Mouse (Mus musculus) lung, embryonic 16.5 days (tissue): ENCODE measurements around the gene Spry1. TPM values are rescaled to one million over a fixed set of nuclear protein-coding genes. Genes with fewer than 3 reads are reported as not detected.
A peak's percentile ranks its signal among the peaks of the same experiment; 100 is the strongest.

Experiments used
- ATAC-seq: fragments of 200-750 bp; cut with Nextera tagmentation; 2 replicates; pipeline ENCODE4 v1.8.0; 2017; ENCODE audit warnings: low read depth, mild to moderate bottlenecking, moderate library complexity
- H3K27ac ChIP-seq: fragments of 300-500 bp; sonication (generic); 2 replicates; pipeline ENCODE4 v1.5.1; 2014; ENCODE audit warnings: mild to moderate bottlenecking, control low read depth, low read length
- H3K27me3 ChIP-seq: fragments of 300-500 bp; sonication (generic); 2 replicates; pipeline ENCODE4 v1.6.1; 2014; ENCODE audit warnings: low read depth, low read length, mixed read lengths; ENCODE audit not compliant: control insufficient read depth, insufficient read depth
- H3K36me3 ChIP-seq: fragments of 300-500 bp; sonication (generic); 2 replicates; pipeline ENCODE4 v1.6.1; 2014; ENCODE audit warnings: low read length; ENCODE audit not compliant: control insufficient read depth, insufficient read depth
- H3K4me1 ChIP-seq: fragments of 300-500 bp; sonication (generic); replicated peaks from 2 replicates; pipeline ENCODE4 v1.6.1; 2014; ENCODE audit warnings: low read length, mixed read lengths; ENCODE audit not compliant: control insufficient read depth, insufficient read depth
- H3K4me2 ChIP-seq: fragments of 300-500 bp; sonication (generic); 2 replicates; pipeline ENCODE4 v1.6.1; 2014; ENCODE audit warnings: low read depth, low read length, control low read depth
- H3K4me3 ChIP-seq: fragments of 300-500 bp; sonication (generic); 2 replicates; pipeline ENCODE4 v1.5.1; 2014; ENCODE audit warnings: mild to moderate bottlenecking, low read length, control low read depth
- H3K9ac ChIP-seq: fragments of 300-500 bp; sonication (generic); 2 replicates; pipeline ENCODE4 v1.6.1; 2014; ENCODE audit warnings: low read length, control low read depth
- H3K9me3 ChIP-seq: fragments of 300-500 bp; sonication (generic); 2 replicates; pipeline ENCODE4 v1.6.1; 2016; ENCODE audit warnings: low read length; ENCODE audit not compliant: control insufficient read depth
- WGBS: fragments of 180-500 bp; shearing (Covaris S2); extraction: QIAGEN DNeasy Blood & Tissue Kit; methylation state at CpG from one replicate; pipeline ENCODE4 v1.1.7; 2014; 5-methylcytosine and 5-hydroxymethylcytosine counted together
- polyA plus RNA-seq: library from polyadenylated mRNA; unstranded; fragments of >200 nt; fragmentation: Nextera tagmentation; extraction: Ambion mirVana; gene quantifications from 2 replicates; pipeline ENCODE4 v1.2.1, GENCODE M21; 2015

The Spry1 gene
- polyA plus RNA-seq, 1 experiment from 2014 or later: 18.9 TPM

GRCm38 (mm10) chr3:37675056-37675525 is 35.3 kb downstream of the Spry1 start:
- no peaks in the 10 kb centered on the region for H3K9me3 ChIP-seq
- H3K4me1 ChIP-seq: peaks cover 17% of the 10 kb centered on the region
- ATAC-seq: no peak
- H3K4me3 ChIP-seq: no peak overlapping the region
- 75% methylated on average over 11 of the region's 11 CpGs for WGBS
- no peak overlapping the region for H3K4me2 ChIP-seq
- no peaks in the 10 kb centered on the region for H3K36me3 ChIP-seq
- H3K9ac ChIP-seq: no peak overlapping the region
- no peak overlapping the region for H3K27ac ChIP-seq
- 0 out of 2 replicates have a peak, but pooled peaks cover 2% of the 10 kb centered on the region for H3K27me3 ChIP-seq

DNA sequence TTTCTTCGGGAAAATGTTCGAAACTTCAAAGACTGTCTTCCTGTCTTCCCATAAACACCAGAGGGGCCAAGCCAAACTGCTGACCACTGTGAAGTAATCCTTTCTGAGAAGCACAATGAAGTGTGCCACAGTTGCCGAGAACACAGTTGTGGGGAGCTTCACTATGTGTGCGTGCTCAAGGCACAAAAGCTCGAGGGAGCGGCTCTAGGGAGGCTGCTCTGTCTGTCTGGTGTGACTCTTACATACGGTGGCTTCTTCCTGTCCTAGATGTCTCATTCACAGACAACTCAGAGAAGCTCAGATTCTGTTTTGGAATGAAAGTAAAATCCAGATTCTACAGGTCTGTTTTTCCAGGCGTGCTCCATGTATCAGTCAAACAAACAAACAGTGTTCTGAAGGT is 36.5 kb downstream of the Spry1 start:
- ATAC-seq: no peak
- H3K27ac ChIP-seq: no peak overlapping the region
- H3K36me3 ChIP-seq: no peaks in the 10 kb centered on the region
- 57% methylated on average over 8 of the region's 8 CpGs for WGBS
- 0 out of 2 replicates have a peak, but pooled peaks cover 2% of the 10 kb centered on the region for H3K27me3 ChIP-seq
- H3K9ac ChIP-seq: no peak overlapping the region
- peaks cover 17% of the 10 kb centered on the region for H3K4me1 ChIP-seq
- no peak overlapping the region for H3K4me3 ChIP-seq
- no peak overlapping the region for H3K4me2 ChIP-seq
- no peaks in the 10 kb centered on the region for H3K9me3 ChIP-seq

DNA sequence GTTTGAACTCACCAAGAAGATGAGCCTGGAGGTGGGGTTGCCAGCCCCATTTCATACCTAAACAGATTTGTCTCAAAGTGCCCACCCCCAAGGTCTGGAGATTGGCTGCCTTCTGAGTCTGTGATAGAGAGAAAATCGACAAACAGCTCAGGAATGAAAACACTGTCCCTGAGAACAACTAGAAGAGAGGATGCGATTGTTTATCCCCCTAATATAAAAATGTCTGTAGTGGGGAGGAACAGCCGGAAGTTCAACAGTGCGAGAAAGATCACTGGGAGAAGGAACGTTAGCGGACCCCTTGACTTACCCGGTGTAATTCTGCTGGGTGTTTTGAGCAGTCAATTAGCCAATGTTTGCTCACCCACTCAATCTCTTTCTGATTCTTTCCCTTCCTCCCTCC is 46.5 kb downstream of the Spry1 start:
- Histone ChIP-seq H3K36me3 (no peaks in the 10 kb centered on the region), H3K4me3 (no peak overlapping the region), H3K4me2 (peak overlapping the region; percentile 26; the same call in 1 of the 2 replicates), H3K9ac (no peak overlapping the region), H3K27ac (peak overlapping the region; percentile 91), H3K27me3 (no peaks in the 10 kb centered on the region; the same call in 1 of the 2 replicates), H3K9me3 (no peaks in the 10 kb centered on the region), H3K4me1 (peaks cover 32% of the 10 kb centered on the region)
- ATAC-seq: no peak
- WGBS: 8% methylated on average over 7 of the region's 7 CpGs

- no peaks in the 10 kb centered on the region for H3K36me3 ChIP-seq
- peak overlapping the region; percentile 31 for H3K4me3 ChIP-seq
- peak overlapping the region; percentile 54 for H3K4me2 ChIP-seq
- no peaks in the 10 kb centered on the region; the same call in 1 of the 2 replicates for H3K27me3 ChIP-seq
- H3K9me3 ChIP-seq: no peaks in the 10 kb centered on the region
- 16% methylated on average over 6 of the region's 6 CpGs for WGBS
- ATAC-seq: no peak; the same call in 1 of the 2 replicates
- H3K4me1 ChIP-seq: peaks cover 32% of the 10 kb centered on the region
- H3K27ac ChIP-seq: peak overlapping the region; percentile 91
- peak overlapping the region; percentile 27; the same call in 1 of the 2 replicates for H3K9ac ChIP-seq
Measured at GRCm38 (mm10) chr3:37686751-37687150, 47.0 kb downstream of the Spry1 start.

GRCm38 (mm10) chr3:37687158-37687980 is 47.6 kb downstream of the Spry1 start:
- peak; percentile 92 for ATAC-seq
- peak overlapping the region; percentile 45 for H3K9ac ChIP-seq

GRCm38 (mm10) chr3:37692945-37693344 is 53.2 kb downstream of the Spry1 start:
- ATAC-seq: no peak
- no peak overlapping the region for H3K27ac ChIP-seq
- no peaks in the 10 kb centered on the region for H3K9me3 ChIP-seq

More at GRCm38 (mm10) chr3:37687158-37687980, 47.6 kb downstream of the Spry1 start:
- Histone ChIP-seq H3K4me2 (peak overlapping the region; percentile 54), H3K4me1 (peaks cover 32% of the 10 kb centered on the region), H3K36me3 (no peaks in the 10 kb centered on the region), H3K27me3 (no peaks in the 10 kb centered on the region; the same call in 1 of the 2 replicates), H3K9me3 (no peaks in the 10 kb centered on the region), H3K4me3 (peak overlapping the region; percentile 31), H3K27ac (peak overlapping the region; percentile 91)
- WGBS: 14% methylated on average over 28 of the region's 28 CpGs

DNA sequence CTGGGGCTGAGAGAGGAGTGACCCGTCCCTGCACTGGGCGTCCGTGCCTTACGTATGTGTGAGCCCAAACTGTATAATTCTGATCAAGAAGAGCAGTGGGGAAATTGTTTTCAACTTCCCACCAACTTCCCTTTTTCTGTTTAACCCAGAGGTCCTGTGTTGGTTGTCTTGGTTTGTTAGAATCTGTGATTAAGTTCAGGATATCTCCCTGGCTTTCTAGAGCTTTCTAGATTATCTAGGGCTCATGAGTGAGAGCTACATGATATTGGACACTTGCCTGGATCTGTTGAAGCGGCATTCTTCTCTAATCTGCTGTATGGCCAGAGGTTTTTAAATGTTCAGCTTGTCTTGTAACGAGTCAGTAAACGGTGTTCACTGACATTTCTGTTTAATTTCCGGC is 53.8 kb downstream of the Spry1 start:
- Histone ChIP-seq H3K4me3 (no peak overlapping the region), H3K27ac (no peak overlapping the region), H3K36me3 (no peaks in the 10 kb centered on the region), H3K27me3 (no peaks in the 10 kb centered on the region), H3K9me3 (no peaks in the 10 kb centered on the region), H3K4me1 (peaks cover 4% of the 10 kb centered on the region), H3K9ac (no peak overlapping the region), H3K4me2 (no peak overlapping the region)
- peak; percentile 31; the same call in 1 of the 2 replicates for ATAC-seq
- WGBS: 40% methylated on average over 8 of the region's 8 CpGs

More at GRCm38 (mm10) chr3:37692945-37693344, 53.2 kb downstream of the Spry1 start:
- Histone ChIP-seq H3K4me1 (peaks cover 7% of the 10 kb centered on the region), H3K4me3 (no peak overlapping the region), H3K27me3 (no peaks in the 10 kb centered on the region), H3K4me2 (no peak overlapping the region), H3K36me3 (no peaks in the 10 kb centered on the region), H3K9ac (no peak overlapping the region)
- WGBS: 68% methylated on average over 4 of the region's 4 CpGs

Other genes starting within 250 kb of the Spry1 start
- gene Spata5, start 220.1 kb upstream of the Spry1 start, polyA plus RNA-seq: 29.8 and 31.3 TPM in 2 replicates
- 5.1 and 5.2 TPM in 2 replicates for gene Nudt6, start 219.7 kb upstream of the Spry1 start, polyA plus RNA-seq
- gene Gm5148, start 84.5 kb downstream of the Spry1 start, polyA plus RNA-seq: 6.0 and 8.0 TPM in 2 replicates